Mouse (Mus musculus): ENCODE data around the gene Lsm2.
"Not testable (repeated sequence)": the region's sequence is repeated elsewhere in the genome, so short reads cannot be mapped to it uniquely, and the experiment has no call there.

The Lsm2 gene

DNA sequence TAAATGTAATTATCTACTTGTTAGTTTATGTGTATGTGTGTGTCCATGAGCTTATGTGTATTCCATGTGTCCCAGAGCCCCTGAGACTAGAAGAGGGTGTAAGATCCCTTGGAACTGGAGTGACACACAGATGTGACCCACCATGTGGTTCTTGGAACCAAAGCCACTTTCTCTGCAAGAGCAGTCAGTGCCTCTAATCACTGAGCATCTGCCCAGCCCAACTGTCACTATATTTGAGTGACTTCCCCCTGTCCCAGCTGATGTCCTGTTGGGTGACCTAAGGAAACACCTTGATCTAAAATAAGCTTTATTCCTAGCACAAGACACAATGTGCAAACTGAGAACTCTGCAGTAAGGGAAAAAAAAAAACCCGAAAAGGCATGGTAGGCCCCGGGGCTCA lies 46.7 kb downstream of the Lsm2 start:
- DNase-seq (ENCODE audit: extremely low spot score, low read depth, low spot score), result no peak

GRCm38 (mm10) chr17:35029691-35030532 lies 48.2 kb downstream of the Lsm2 start:
- DNase-seq (ENCODE audit: extremely low spot score, low read depth, low spot score), result no peak

GRCm38 (mm10) chr17:35031272-35031671 lies 49.6 kb downstream of the Lsm2 start:
- DNase-seq (ENCODE audit: extremely low spot score, low read depth, low spot score), result no peak

GRCm38 (mm10) chr17:35031880-35032279 lies 50.2 kb downstream of the Lsm2 start:
- no peak for DNase-seq (ENCODE audit: extremely low spot score, low read depth, low spot score)

DNA sequence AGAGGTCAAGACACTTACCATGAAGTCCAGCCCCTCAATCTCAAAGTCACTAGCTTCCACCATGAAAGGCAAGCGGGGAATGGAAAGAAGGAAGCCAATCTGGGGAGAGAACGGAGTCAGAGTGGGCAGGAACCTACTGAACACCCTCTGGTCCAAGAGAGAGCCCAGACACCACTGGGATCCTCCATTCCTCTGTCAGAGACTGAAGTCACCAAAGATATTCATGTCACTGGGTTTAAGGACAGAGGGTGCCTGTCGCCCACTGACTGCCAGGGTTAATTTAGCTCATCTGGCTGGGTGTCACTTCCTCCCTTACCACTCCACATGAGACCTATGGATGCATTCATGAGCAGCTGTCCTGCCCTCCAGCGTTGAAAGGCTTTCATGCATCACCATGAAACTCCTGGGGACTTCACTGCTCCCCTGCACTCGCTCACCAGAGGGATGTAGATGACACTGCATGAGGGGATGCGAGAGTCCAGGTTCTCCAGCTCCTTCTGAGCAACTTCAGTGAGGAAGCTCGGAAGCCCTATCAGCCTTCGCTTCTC lies 50.7 kb downstream of the Lsm2 start:
- no peak for DNase-seq (ENCODE audit: extremely low spot score, low read depth, low spot score)

- not testable (repeated sequence) for DNase-seq (ENCODE audit: extremely low spot score, low read depth, low spot score)
Measured at GRCm38 (mm10) chr17:35033703-35034102, 52.0 kb downstream of the Lsm2 start.

- DNase-seq (ENCODE audit: extremely low spot score, low read depth, low spot score), result no peak
Measured at GRCm38 (mm10) chr17:35034896-35035295, 53.2 kb downstream of the Lsm2 start.
